Mouse (Mus musculus): ENCODE data around the gene Zfp954.

DNA sequence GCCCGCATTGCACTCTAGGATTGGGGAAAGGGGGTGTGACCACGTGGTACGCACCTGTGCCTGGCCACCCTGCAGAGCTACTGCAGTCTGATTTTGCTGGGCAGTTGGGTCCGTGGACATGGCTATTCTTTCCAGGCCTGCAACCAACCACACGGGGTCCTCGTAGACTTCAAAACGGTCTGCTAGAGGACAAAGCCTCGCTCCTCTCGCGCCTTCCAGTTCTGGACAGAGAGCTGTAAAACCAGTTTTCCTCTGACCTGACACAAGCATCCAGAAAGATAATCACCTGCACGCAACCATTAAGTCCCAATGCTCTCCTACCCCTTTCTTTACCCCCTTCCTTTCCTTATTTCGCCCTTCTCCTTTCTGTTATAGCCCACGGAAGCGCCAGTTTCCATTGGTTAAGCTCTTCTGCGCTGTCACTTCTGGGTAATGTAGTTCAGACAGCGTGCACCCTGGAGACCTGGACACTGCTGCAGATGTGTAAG is 15.1 kb upstream of the Zfp954 start, which contains the start of gene Zfp773:
- TF ChIP-seq CTCF (IDR thresholded peaks at IDR 0.05; ENCODE audit: extremely low read depth, insufficient read depth, low read length): peak; percentile 23; the same call in 1 of the 2 replicates
- no peak for TF ChIP-seq POLR2A (IDR thresholded peaks at IDR 0.05; ENCODE audit: extremely low read depth, insufficient read depth, low read length)

Measured in cortical plate, adult 2 months (tissue).